Mouse (Mus musculus) stomach, embryonic 16.5 days (tissue): ENCODE data around the gene Rybp. TPM values are rescaled to one million over a fixed set of nuclear protein-coding genes. Genes with fewer than 3 reads are reported as not detected.

Experiments used
- ATAC-seq: fragments of 200-750 bp; cut with Nextera tagmentation; 2 replicates; pipeline ENCODE4 v1.8.0; 2017; ENCODE audit warnings: moderate number of reproducible peaks, moderate TSS enrichment; ENCODE audit not compliant: insufficient read depth, low FRiP score
- H3K27ac ChIP-seq: fragments of 300-500 bp; sonication (generic); 2 replicates; pipeline ENCODE4 v1.5.1; 2014; ENCODE audit warnings: low read length
- H3K27me3 ChIP-seq: fragments of 300-500 bp; sonication (generic); 2 replicates; pipeline ENCODE4 v1.6.1; 2014; ENCODE audit warnings: low read length, control low read depth, mixed read lengths; ENCODE audit not compliant: control insufficient read depth, insufficient read depth
- H3K36me3 ChIP-seq: fragments of 300-500 bp; sonication (generic); 2 replicates; pipeline ENCODE4 v1.6.1; 2014; ENCODE audit warnings: low read length; ENCODE audit not compliant: control insufficient read depth, insufficient read depth
- H3K4me1 ChIP-seq: fragments of 300-500 bp; sonication (generic); 2 replicates; pipeline ENCODE4 v1.6.1; 2014; ENCODE audit warnings: low read length, control low read depth, mixed read lengths; ENCODE audit not compliant: control insufficient read depth, insufficient read depth
- H3K4me2 ChIP-seq: fragments of 300-500 bp; sonication (generic); 2 replicates; pipeline ENCODE4 v1.6.1; 2014; ENCODE audit warnings: low read depth, low read length, mixed read lengths
- H3K4me3 ChIP-seq: fragments of 300-500 bp; sonication (generic); replicated peaks from 2 replicates; pipeline ENCODE4 v1.5.1; 2014; ENCODE audit warnings: mild to moderate bottlenecking, low read length
- H3K9ac ChIP-seq: fragments of 300-500 bp; sonication (generic); 2 replicates; pipeline ENCODE4 v1.6.1; 2014; ENCODE audit warnings: low read length
- H3K9me3 ChIP-seq: fragments of 300-500 bp; sonication (generic); replicated peaks from 2 replicates; pipeline ENCODE4 v1.6.1; 2016; ENCODE audit warnings: low read length, control low read depth; ENCODE audit not compliant: control insufficient read depth
- WGBS: fragments of 180-500 bp; shearing (Covaris S2); extraction: QIAGEN DNeasy Blood & Tissue Kit; methylation state at CpG from one replicate; pipeline ENCODE4 v1.1.7; 2014; 5-methylcytosine and 5-hydroxymethylcytosine counted together
- polyA plus RNA-seq: library from polyadenylated mRNA; unstranded; fragments of >200 nt; fragmentation: Nextera tagmentation; extraction: Ambion mirVana; gene quantifications from 2 replicates; pipeline ENCODE4 v1.2.1, GENCODE M21; 2015

Rybp gene
- polyA plus RNA-seq, 1 experiment from 2014 or later = 10.5 TPM

GRCm38 (mm10) chr6:100193760-100194159 lies 93.5 kb downstream of the Rybp start:
- Histone ChIP-seq H3K4me3 (no peak overlapping the region), H3K36me3 (no peaks in the 10 kb centered on the region), H3K4me1 (peaks cover 26% of the 10 kb centered on the region), H3K27ac (no peak overlapping the region), H3K9me3 (no peaks in the 10 kb centered on the region), H3K9ac (no peak overlapping the region), H3K27me3 (no peaks in the 10 kb centered on the region), H3K4me2 (no peak overlapping the region)
- no peak for ATAC-seq
- WGBS = 37% methylated on average over 7 of the region's 7 CpGs

- Histone ChIP-seq H3K9me3 (no peaks in the 10 kb centered on the region), H3K4me2 (no peak overlapping the region), H3K9ac (no peak overlapping the region), H3K36me3 (no peaks in the 10 kb centered on the region), H3K27ac (peak overlapping the region; percentile 21; the same call in 1 of the 2 replicates), H3K4me3 (no peak overlapping the region), H3K27me3 (no peaks in the 10 kb centered on the region), H3K4me1 (peaks cover 26% of the 10 kb centered on the region)
- ATAC-seq = no peak
- 43% methylated on average over 4 of the region's 4 CpGs for WGBS
These were observed 94.5 kb downstream of the Rybp start for GRCm38 (mm10) chr6:100192691-100193229.

- H3K4me2 ChIP-seq = no peak overlapping the region
- 80% methylated on average over 15 of the region's 15 CpGs for WGBS
- H3K36me3 ChIP-seq = no peaks in the 10 kb centered on the region
- H3K4me1 ChIP-seq = peaks cover 17% of the 10 kb centered on the region
- ATAC-seq = no peak
- H3K27me3 ChIP-seq = no peaks in the 10 kb centered on the region
- H3K4me3 ChIP-seq = no peak overlapping the region
- H3K27ac ChIP-seq = no peak overlapping the region
- H3K9me3 ChIP-seq = no peaks in the 10 kb centered on the region
- H3K9ac ChIP-seq = no peak overlapping the region
These were observed 96.3 kb downstream of the Rybp start for GRCm38 (mm10) chr6:100190803-100191559.

- H3K9me3 ChIP-seq = no peaks in the 10 kb centered on the region
- no peak overlapping the region for H3K4me3 ChIP-seq
- 80% methylated on average over 10 of the region's 10 CpGs for WGBS
- no peak overlapping the region for H3K9ac ChIP-seq
- no peaks in the 10 kb centered on the region for H3K36me3 ChIP-seq
- peaks cover 10% of the 10 kb centered on the region for H3K4me1 ChIP-seq
- H3K4me2 ChIP-seq = no peak overlapping the region
- no peak overlapping the region for H3K27ac ChIP-seq
- H3K27me3 ChIP-seq = no peaks in the 10 kb centered on the region
- ATAC-seq = no peak
These were observed 97.0 kb downstream of the Rybp start for GRCm38 (mm10) chr6:100190310-100190709.

- no peaks in the 10 kb centered on the region for H3K36me3 ChIP-seq
- no peak overlapping the region for H3K9ac ChIP-seq
- H3K4me2 ChIP-seq = no peak overlapping the region
- H3K27ac ChIP-seq = no peak overlapping the region
- ATAC-seq = 0 out of 2 replicates have a peak, but pooled peaks have one; percentile 16
- no peak overlapping the region for H3K4me3 ChIP-seq
- H3K27me3 ChIP-seq = no peaks in the 10 kb centered on the region
- H3K4me1 ChIP-seq = peaks cover 6% of the 10 kb centered on the region; the same call in 1 of the 2 replicates
- WGBS = 50% methylated on average over 7 of the region's 7 CpGs
- no peaks in the 10 kb centered on the region for H3K9me3 ChIP-seq
These were observed 98.2 kb downstream of the Rybp start for GRCm38 (mm10) chr6:100188883-100189743.

GRCm38 (mm10) chr6:100187821-100188220 lies 99.5 kb downstream of the Rybp start:
- no peaks in the 10 kb centered on the region for H3K9me3 ChIP-seq
- H3K27me3 ChIP-seq = no peaks in the 10 kb centered on the region
- 64% methylated on average over 6 of the region's 6 CpGs for WGBS
- no peak overlapping the region for H3K9ac ChIP-seq
- H3K4me3 ChIP-seq = no peak overlapping the region
- no peaks in the 10 kb centered on the region for H3K36me3 ChIP-seq
- no peak overlapping the region for H3K4me2 ChIP-seq
- ATAC-seq = no peak
- H3K4me1 ChIP-seq = peaks cover under 1% of the 10 kb centered on the region; the same call in 1 of the 2 replicates
- no peak overlapping the region for H3K27ac ChIP-seq

GRCm38 (mm10) chr6:100186789-100187188 lies 100.5 kb downstream of the Rybp start:
- WGBS = 75% methylated on average over 11 of the region's 11 CpGs
- no peak for ATAC-seq
- no peak overlapping the region for H3K4me2 ChIP-seq
- H3K27me3 ChIP-seq = no peaks in the 10 kb centered on the region
- H3K36me3 ChIP-seq = no peaks in the 10 kb centered on the region
- no peak overlapping the region for H3K4me3 ChIP-seq
- no peaks in the 10 kb centered on the region for H3K9me3 ChIP-seq
- no peak overlapping the region for H3K27ac ChIP-seq
- no peak overlapping the region for H3K9ac ChIP-seq
- no peaks in the 10 kb centered on the region for H3K4me1 ChIP-seq

- H3K9ac ChIP-seq = no peak overlapping the region
- no peaks in the 10 kb centered on the region for H3K9me3 ChIP-seq
- no peaks in the 10 kb centered on the region for H3K4me1 ChIP-seq
- no peak for ATAC-seq
- no peak overlapping the region for H3K4me2 ChIP-seq
- WGBS = 46% methylated on average over 1 of the region's 1 CpGs
- H3K36me3 ChIP-seq = no peaks in the 10 kb centered on the region
- H3K27me3 ChIP-seq = no peaks in the 10 kb centered on the region
- H3K4me3 ChIP-seq = no peak overlapping the region
- H3K27ac ChIP-seq = no peak overlapping the region
These were observed 101.8 kb downstream of the Rybp start for GRCm38 (mm10) chr6:100185524-100185923.

GRCm38 (mm10) chr6:100183344-100183743 lies 103.9 kb downstream of the Rybp start:
- ATAC-seq = no peak

More at GRCm38 (mm10) chr6:100183344-100183743, 103.9 kb downstream of the Rybp start:
- Histone ChIP-seq H3K4me2 (no peak overlapping the region), H3K9me3 (no peaks in the 10 kb centered on the region), H3K9ac (no peak overlapping the region), H3K4me1 (no peaks in the 10 kb centered on the region), H3K27ac (no peak overlapping the region), H3K27me3 (no peaks in the 10 kb centered on the region), H3K4me3 (no peak overlapping the region), H3K36me3 (no peaks in the 10 kb centered on the region)
- 69% methylated on average over 3 of the region's 3 CpGs for WGBS
